Mouse (Mus musculus): Measurements from ENCODE around the gene Aqp8.

The Aqp8 gene

DNA sequence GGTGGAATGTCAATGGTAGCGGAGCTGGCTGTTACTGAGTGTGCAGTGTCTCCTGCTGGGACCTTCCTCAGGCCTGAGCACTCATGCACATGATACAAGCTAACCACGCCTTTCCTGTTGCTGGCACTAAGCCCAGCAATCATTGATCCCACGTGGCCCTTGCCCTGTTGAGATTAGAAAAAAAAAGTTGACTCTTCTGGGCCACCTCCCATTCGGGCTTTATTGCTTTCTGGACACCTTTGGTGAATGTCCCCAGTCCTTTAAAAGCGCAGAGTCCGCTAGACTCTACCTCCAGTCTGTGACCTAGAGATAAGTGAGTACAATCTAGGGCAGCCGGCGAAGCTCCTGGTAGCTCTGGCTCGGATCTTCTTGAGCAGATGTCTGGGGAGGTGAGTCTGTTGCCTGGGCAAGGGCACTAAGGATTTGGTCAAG, at the start of gene Aqp8:
Gene Aqp8 (plus strand): TSS at position 222 of the 432 bp plus-strand sequence.
- DNase-seq (ENCODE audit: low read depth, low spot score), result no peak

DNA sequence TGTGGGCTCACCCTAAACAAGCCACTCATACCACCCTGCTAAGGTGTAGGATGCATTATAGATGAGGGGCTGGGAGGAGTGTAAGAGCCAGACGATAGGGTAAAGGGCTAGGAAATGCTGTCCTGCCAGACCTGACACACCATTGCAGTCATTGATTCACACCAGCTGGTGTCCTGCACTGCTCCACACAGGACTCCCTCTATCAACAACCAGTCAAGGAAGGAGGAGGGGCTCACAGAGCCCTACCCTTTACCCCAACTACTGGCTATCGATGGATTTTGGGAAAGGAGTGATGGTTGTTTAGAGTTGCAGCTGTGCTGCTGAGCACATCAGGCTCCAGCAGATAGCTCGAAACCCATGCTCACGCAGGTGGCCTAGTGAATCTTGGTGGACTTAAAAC, 45.3 kb upstream of the Aqp8 start:
- DNase-seq (ENCODE audit: low read depth, low spot score), result no peak

DNA sequence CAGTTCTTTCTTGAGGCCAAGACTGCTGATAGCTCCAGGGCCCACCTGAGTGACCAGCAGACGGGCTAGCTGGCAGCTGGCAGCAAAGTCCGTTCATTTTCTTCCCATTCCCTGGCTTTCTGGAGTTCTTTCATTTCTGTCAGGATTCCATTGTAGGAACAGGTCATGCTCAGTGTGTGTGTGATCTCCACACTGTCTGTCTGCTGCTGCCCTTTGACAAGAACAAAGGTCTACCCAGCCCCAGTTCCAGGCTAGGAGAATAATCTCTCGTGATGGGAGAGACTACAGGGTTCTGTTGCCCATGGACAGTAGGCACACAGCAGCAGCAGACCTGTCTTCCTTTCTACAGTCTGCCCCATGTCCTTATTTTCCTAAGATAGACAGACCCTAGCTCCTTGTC, 44.4 kb upstream of the Aqp8 start:
- DNase-seq (ENCODE audit: low read depth, low spot score), result no peak

DNA sequence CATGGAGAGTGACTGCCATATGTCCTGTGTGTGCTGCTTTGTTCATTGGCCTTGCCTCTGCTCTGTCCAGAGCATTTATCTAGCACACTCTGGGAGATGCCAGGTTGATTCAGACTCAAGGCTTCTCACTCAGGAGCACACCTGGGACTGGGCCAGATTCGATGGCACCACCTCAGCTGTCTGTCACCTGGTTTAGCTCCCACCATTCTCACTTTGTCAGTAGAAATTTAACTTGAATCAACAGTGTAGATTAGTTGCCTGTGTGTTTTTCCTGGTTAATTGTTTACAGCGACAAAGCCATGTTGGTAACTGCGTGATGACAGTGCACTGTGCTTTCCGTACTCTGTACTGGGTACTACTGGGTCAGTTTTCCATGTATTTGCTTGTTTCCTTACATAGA, 42.1 kb upstream of the Aqp8 start:
- DNase-seq (ENCODE audit: low read depth, low spot score), result no peak

DNA sequence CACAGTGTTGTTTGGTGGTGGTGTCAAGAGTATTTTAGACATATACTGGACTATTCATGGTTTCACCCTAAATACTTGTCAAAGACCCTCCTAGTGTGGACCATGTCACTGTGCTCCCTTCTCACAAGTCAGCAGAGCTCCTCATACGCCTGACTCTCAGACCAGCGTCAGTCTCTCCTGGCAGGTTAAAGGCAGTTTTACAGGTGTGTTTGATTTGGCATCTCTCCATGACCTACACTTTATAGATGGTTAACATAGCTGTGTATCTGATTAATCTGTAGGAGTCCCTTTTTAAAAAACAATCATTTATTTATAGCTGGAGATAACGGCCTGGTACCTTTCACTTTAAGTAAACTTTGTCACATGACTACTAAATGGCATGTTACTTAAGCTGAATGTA, 40.1 kb upstream of the Aqp8 start:
- DNase-seq (ENCODE audit: low read depth, low spot score), result no peak

DNA sequence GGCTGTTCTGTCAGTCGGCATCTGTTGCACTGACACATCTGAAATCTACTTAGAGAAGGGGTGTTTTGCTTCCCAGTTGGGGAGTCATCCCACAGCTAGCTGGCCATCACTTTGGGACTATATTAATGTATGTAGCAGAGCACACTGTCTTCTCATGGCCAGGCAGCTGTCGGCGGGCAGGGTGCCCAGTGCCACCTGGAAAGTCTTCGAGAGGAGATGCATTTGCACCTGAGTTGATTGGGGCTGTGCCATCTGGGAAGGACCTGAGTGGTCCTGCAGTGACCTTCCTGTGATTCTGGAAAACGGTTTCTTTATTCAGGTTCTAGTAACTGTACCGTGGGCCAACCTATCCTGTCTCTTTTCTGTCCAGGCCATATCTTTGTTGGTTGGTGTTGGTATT, 37.8 kb upstream of the Aqp8 start:
- DNase-seq (ENCODE audit: low read depth, low spot score), result no peak

DNA sequence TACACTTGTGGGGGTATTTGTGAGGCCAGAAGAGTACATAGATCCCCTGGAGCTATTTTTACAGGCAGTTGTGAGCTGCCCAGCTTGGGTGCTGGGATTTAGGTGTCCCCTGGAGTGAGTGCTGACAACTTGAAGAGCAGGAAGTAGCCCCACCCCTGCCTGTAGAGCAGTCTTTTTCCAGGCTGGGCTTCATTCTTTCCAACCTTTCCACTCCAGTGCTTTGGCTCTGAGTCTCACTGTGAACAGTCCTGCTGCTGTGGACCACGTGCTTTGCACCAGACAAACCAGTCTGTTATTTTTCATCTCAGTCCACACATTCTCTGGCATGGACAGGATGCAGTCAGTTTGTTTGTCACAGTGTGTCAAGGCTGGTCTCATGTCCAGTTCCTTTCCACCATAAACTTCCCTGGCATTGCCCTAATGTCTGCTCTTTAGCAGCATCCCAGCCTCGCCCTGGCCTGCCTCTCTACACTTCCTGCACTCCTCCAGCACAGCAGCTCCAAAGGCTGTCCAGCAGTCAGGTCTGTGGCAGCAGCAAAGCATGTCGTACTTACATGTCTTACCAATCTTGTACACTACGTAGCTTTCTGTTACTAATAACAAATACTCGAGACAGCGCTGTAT, 36.8 kb upstream of the Aqp8 start:
- DNase-seq (ENCODE audit: low read depth, low spot score), result no peak

DNA sequence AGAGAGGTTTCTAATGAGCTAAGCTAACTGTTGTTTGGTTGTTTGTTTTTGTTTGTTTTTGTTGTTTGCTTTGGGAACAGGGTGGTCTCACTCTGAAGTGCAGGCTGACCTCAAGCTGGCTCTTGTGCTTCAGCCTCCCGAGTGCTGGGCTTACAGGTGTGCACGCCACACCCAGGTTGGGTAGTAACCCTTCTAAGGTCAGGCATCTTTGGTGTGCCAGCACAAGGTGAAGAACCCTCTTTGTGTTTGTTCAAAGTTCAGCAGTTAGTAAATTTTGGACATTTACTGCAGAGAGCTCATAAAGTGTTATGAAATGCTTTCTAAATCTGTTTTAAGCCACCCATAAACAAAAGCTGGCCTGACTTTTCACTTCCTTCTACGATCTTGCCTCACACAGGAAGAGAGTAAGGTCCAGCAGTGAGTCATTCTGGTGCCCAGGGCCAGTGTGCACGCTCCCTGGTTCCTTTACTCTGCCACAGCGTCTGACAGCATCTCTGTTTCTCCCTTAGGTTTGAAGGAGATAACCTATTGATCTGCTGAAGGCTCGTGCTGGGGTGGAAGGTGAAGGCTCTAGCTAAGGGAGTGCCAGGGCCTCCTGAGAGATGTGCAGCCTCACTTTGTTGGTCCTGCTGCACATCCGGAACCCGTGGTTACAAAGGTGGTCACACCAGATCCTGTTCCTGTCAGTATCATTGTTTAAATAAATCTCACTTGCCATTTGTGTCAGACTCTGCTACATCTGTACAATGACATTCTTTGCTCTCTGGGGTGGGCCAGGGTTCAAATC, 32.3 kb upstream of the Aqp8 start:
- no peak for DNase-seq (ENCODE audit: low read depth, low spot score)

DNA sequence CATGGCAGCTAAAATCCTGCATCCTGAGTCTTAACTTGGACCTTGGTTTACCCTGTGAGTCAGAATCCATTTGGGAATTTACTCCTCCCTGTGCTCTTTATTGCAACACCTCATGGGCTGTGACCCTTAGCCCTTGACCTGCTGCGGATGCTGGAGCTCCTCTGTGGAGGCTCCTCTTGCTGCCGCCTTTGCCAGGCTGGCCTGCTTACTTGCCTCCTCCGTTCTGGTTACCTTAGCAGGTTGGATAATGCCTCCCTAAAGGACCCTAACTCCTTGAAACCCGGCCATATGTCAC, 31.7 kb upstream of the Aqp8 start:
- DNase-seq (ENCODE audit: low read depth, low spot score), result no peak

DNA sequence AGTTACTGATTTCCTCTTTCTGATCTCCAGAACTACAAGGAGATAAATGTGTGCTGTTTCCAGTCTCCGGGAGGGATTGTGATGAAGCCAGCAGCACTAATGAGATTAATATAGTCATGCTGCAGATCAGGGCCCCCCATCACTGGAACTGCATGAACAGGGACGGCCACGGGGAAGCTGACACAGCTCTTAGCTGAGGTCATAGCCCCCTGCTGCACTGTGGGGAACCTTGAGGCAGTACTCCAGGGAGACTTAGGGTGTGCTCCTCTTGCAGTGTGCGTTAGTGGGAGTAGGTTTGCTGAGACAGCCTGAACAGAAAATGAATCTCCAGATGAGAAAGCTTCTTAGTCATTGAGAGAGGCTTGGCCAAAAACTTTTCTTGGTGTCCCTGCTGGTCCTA, 30.9 kb upstream of the Aqp8 start:
- no peak for DNase-seq (ENCODE audit: low read depth, low spot score)

DNA sequence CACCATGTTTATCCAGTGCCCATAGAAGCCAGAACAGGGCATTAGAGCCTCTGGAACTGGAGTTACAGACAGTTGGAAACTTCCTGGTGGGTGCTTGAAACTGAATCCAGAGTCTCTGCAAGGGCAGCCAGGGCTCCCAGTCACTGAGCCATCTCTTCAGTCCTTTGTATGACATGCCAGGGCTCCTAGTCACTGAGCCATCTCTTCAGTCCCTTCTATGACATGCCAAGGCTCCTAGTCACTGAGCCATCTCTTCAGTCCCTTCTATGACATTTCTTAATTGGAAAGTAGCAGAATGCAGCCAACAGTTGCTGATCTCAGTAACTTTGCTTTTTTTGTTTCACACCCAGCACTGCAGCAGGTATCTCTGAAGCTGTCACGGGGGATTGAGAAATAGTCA, 20.0 kb upstream of the Aqp8 start:
- no peak for DNase-seq (ENCODE audit: low read depth, low spot score)

DNA sequence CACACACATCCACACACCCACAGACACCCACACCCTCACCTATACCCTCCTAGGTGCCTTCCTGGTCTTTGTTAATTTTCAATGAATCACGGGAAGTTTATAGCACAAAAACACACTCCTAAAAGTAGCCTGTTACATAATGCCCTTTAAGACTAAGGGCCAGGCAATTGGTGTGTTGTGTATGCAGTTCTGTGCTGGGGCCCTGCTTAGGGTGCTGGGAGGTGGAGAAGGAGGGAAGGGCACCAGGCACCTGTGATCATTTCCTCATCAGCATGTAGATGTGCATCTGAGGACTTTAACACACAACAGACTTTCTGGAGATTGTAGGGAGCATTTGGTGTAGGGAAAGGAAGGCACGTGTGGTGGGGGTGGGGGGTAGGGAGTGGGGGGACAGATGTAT, 13.3 kb upstream of the Aqp8 start:
- no peak for DNase-seq (ENCODE audit: low read depth, low spot score)

DNA sequence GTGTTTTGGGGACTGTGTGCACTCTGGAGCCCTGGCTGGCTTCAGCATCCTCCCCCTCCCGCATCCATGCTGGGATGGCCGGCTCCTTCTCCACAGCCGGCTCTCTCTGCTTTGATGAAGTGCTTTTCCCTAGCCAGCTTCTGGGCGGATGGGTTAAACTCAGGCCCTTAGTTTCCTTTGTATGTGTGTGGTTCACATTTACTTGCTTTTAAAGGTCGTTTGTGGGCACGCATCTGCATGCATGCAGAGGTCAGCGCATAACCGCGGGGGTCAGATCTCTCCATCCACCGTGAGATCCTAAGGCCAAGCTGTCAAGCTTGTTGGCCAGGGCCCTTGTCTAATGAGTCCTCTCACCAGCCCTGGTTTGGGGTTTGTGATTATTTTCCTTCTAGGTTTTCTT, 12.4 kb upstream of the Aqp8 start:
- DNase-seq (ENCODE audit: low read depth, low spot score), result no peak

DNA sequence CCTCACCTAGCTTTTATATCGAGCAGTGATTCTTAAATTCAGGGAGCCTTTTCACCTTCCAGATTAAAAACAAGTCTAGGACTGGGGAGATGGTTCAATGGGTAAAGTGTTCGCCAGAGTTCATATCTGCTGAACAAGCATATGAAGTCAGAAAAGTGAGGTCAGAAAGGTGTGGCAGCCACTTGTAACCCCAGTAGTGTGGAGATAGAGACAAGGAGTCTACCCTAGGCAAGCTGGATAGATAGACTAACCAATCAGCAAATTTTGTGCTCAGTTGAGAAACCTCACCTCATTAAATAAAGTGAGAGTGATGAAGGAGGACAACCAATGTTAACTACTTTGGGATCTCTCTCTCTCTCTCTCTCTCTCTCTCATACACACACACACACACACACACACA, 11.6 kb upstream of the Aqp8 start:
- DNase-seq (ENCODE audit: low read depth, low spot score), result no peak

DNA sequence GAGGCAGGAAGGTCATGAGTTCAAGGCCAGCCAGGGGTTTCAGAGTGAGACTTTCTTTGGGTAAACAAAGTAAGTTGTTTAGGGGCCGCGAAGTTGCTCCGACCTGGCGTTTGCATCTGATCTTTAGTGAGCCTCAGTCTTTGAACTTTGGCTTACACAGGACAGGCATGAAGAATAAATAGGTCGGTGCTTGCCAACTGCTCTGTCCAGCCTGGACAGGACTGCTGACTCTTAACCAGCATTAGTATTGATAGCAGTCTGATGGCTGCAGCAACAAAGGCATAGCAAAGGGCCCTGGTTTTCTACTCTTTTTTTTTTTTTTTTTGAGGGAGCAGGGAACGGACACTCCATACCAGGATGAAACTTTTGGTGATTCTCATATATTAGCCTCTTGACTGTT, 9.5 kb upstream of the Aqp8 start:
- DNase-seq (ENCODE audit: low read depth, low spot score), result no peak

DNA sequence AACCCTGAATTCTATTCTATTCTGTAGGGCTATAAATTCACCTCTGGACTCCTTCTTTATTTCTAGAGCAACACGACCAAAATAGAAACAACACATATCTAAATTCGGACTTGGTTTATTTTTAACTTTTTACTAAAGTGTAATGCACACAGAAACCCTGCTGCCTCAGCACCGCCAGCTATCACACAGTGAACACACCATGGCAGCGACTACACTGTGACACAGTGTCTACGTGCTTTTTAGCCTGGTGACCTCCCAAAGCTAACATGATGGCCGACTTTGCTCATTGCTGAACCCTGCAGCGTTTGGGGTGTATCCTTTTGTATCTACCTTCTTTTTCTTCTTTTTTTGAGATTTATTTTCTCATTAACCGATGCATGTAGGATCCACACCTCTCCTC, 9.0 kb upstream of the Aqp8 start:
- DNase-seq (ENCODE audit: low read depth, low spot score), result no peak

DNA sequence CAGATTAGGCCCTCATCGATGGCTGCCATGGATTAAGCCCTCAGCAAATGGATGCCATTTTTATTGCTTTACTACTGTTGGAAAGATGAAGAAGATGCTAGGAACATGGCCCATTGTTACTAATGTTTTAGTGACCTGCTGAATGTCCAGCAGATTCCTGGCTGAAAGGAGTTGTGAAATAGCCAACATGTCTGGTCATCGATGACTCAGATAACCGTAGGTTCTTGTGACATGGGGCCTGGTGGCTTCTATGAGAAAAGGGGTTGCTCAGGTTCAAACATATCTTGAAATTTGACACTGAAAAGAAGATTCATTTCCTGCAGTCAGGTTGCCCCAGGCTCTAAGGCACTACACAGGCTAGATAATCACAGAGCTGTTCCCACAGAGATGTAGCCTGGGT, 7.0 kb upstream of the Aqp8 start:
- no peak for DNase-seq (ENCODE audit: low read depth, low spot score)

DNA sequence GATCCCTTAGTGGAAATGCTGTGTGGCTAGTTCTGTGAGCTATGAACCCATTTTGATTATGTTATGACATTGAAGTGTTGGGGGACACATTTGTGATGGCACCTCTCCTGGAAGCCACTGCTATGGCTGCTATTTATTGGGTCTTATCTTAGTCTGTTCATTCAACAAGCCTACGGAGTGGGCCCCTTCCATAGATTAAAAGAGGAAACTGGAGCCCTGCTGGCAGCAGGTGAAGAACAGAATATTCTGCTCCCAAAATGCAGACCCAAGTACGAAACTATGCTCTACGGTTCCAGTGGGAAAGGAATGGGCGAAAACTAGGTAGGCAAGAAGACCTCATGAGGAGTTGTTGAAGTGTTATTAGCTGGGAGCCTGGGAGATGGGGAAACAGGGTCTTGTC, 3.8 kb upstream of the Aqp8 start:
- DNase-seq (ENCODE audit: low read depth, low spot score), result no peak

DNA sequence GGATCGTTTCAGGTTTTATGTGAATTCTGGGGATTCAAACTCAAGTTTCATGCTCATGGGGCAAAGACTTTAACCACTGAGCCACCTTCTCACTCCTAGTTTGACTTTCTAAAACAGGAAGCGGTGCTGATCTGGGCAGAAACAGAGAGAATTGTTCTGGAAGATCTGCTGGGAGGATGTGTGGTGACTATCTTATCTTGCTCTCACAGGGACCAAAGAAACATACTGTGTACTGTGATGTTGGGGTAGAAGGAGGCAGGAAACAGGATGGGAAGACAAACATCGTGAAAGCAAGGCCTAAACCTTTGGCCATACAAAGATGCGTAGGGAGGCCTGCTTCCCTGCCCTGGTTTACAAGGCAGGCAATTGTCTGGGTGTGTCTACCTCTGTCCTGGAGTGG, 2.8 kb upstream of the Aqp8 start:
- DNase-seq (ENCODE audit: low read depth, low spot score), result no peak

DNA sequence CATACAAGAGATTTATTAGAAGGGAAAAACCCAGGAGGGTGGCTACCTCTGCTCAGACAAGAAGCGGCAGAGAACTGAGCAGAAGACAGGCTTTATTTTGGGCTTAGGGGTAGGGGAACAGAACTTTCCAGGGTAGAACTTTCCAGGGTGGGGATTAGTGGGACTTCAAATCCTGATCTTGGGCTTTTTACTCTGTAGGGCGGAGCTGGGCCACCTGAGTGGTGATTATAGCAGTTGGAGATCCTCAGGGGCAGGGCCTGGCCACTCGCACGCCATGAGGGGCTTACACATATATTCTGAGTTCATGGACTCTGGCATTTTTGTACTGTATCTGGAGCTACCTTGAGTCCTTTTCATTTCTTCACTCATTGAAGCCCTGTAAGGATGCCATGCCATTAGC, 775 bp upstream of the Aqp8 start:
- no peak for DNase-seq (ENCODE audit: low read depth, low spot score)

DNA sequence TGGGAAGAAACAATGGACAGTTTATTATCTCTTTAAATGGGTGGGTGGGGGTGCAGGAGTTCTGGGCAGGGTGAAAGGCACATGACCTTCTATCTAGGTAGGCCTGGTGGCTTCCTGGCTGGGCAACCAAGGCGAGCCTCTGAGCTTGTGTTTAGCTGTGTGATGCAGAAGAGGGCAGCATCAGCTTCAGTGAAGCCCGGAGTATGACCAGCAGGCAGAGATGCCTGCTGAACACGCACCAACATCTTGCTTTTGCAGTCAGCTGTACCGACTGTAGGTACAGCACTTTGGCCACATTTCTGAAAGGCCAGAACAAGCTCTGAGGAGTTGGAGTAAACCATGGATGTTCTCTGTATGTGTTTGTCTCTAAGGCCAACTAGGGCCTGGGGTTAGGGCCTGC, 1.5 kb downstream of the Aqp8 start:
- DNase-seq (ENCODE audit: low read depth, low spot score), result no peak

DNA sequence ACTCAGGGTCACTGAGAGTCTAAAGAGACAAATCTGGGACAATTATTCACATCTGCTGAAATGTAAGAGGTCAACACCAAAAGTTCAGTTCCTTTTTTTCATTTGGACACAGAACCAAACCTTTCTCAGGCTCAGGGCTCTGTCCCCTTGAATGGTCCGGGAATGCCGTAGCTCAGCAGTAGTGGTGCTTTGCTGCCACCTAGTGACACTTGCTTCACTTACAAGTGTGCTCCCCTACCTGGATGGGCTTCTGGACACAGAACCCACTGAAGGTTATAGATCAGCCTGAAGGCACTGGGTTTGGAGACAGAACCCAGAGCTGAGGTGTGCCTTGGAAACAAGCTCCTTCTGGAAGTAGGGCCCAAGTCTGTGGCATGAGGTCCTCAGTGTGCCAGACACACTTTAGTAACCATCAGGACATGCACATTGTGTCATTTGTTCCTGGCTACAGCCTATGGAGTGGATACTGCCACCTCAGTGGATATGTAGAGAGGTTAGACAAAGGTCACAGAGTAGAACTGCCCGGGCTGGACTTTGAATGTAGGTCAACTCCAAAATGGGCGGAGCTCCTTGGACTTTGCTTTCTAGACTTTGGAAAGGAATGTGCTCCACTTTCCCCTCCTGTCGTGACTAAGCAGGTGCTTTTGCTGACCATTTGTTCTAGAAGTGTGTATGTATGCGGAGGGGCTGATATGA, 3.7 kb downstream of the Aqp8 start:
- peak; percentile 45 for DNase-seq (ENCODE audit: low read depth, low spot score)

DNA sequence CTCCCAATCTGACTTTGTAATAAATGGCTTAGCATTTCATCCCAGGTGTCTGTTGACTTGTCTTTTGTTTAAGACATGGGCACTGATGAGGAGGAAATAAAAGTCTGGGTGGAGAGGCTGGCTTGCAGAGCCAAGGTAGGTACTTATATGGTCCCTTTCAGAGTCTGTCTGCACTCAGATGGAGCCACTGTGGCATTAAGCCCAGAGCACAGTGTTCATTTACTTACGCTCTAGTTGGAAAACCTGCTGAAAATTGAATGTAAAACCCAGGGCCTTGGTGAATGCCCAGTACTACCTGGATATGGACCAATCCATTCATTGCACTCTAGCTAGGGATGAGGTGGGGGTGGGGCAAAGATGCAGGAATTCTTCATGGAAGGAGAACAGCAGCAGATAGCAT, 5.9 kb downstream of the Aqp8 start:
- no peak for DNase-seq (ENCODE audit: low read depth, low spot score)

Data from CD4-positive helper T cell, adult 2 months (primary cell).